Mouse (Mus musculus) intestine, embryonic 15.5 days (tissue): ENCODE measurements around the gene Scrn2. TPM values are rescaled to one million over a fixed set of nuclear protein-coding genes. Genes with fewer than 3 reads are reported as not detected.

Source experiments
- ATAC-seq: fragments of 200-750 bp; cut with Nextera tagmentation; 2 replicates; pipeline ENCODE4 v1.8.0; 2017; ENCODE audit warnings: moderate TSS enrichment, moderate library complexity
- H3K27ac ChIP-seq: fragments of 300-500 bp; sonication (generic); 2 replicates; pipeline ENCODE4 v1.5.1; 2015; ENCODE audit warnings: mild to moderate bottlenecking, inconsistent platforms
- H3K27me3 ChIP-seq: fragments of 300-500 bp; sonication (generic); replicated peaks from 2 replicates; pipeline ENCODE4 v1.6.1; 2015; ENCODE audit warnings: inconsistent platforms
- H3K36me3 ChIP-seq: fragments of 300-500 bp; sonication (generic); 2 replicates; pipeline ENCODE4 v1.6.1; 2015; ENCODE audit warnings: inconsistent platforms
- H3K4me1 ChIP-seq: fragments of 300-500 bp; sonication (generic); replicated peaks from 2 replicates; pipeline ENCODE4 v1.6.1; 2015; ENCODE audit warnings: inconsistent platforms
- H3K4me2 ChIP-seq: fragments of 300-500 bp; sonication (generic); replicated peaks from 2 replicates; pipeline ENCODE4 v1.6.1; 2015; ENCODE audit warnings: mild to moderate bottlenecking, inconsistent platforms
- H3K4me3 ChIP-seq: fragments of 300-500 bp; sonication (generic); replicated peaks from 2 replicates; pipeline ENCODE4 v1.5.1; 2015; ENCODE audit warnings: inconsistent platforms
- H3K9ac ChIP-seq: fragments of 300-500 bp; sonication (generic); 2 replicates; pipeline ENCODE4 v1.6.1; 2015; ENCODE audit warnings: inconsistent platforms
- H3K9me3 ChIP-seq: fragments of 300-500 bp; sonication (generic); 2 replicates; pipeline ENCODE4 v1.6.1; 2016; ENCODE audit warnings: inconsistent platforms
- WGBS: fragments of 180-500 bp; shearing (Covaris S2); methylation state at CpG from one replicate; pipeline ENCODE4 v1.1.7; 2015; 5-methylcytosine and 5-hydroxymethylcytosine counted together
- polyA plus RNA-seq: library from polyadenylated mRNA; unstranded; fragments of >200 nt; fragmentation: Nextera tagmentation; extraction: Ambion mirVana; gene quantifications from 2 replicates; pipeline ENCODE4 v1.2.1, GENCODE M21; 2015

The Scrn2 gene
- polyA plus RNA-seq = 18.1 and 21.9 TPM in 2 replicates

DNA sequence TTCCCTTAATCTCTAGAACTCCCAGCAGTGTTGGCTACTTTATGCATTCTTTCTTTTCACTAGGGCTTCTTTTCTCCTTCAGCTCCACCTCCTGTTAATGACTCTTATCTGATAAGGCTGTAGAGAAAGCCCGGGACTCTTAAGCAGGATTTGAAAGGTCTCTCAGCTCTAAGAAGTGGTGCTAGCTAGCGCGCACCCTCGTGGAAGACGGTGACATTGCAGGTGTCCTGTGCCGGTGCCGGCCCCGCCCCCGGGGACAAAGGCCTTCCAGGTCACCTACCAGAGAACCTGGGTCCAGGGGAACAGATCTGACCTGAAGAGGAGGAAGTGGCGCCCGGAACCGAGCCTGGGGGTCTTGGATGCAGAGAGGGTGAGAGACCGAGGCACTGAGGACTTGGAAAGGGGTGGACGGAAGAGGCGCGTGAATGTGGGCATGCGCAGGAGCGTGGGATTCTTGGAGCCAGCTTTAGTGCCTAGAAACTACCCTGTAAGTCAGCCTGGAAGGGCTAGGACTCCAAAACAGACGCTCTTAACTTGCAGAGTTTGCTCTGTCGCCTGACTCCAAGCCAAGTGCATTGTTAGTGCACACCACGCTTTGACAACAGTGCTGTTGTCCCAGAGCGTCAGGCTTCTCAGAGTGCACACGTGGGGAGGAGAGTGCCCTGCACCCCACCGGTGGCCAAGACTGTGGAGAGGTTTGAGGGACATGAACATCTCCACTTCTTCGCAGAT lies at the start of gene Scrn2:
Gene Scrn2 (plus strand): TSS at position 253 of the 732 bp plus-strand sequence.
- WGBS = 2% methylated on average over 25 of the region's 25 CpGs
- peaks cover 3% of the 10 kb centered on the region; the same call in 1 of the 2 replicates for H3K36me3 ChIP-seq
- H3K27me3 ChIP-seq = no peaks in the 10 kb centered on the region

GRCm38 (mm10) chr11:96980021-96980420 lies 49.7 kb upstream of the Scrn2 start:
- Histone ChIP-seq H3K4me1 (peaks cover 7% of the 10 kb centered on the region), H3K9me3 (no peaks in the 10 kb centered on the region), H3K4me2 (no peak overlapping the region), H3K27me3 (no peaks in the 10 kb centered on the region), H3K9ac (no peak overlapping the region), H3K27ac (no peak overlapping the region), H3K36me3 (no peaks in the 10 kb centered on the region), H3K4me3 (no peak overlapping the region)
- WGBS = 81% methylated on average over 5 of the region's 5 CpGs
- ATAC-seq = no peak

More for the DNA sequence above, at the start of gene Scrn2:
- peak; percentile 86 for ATAC-seq
- Histone ChIP-seq H3K4me2 (peak within 1 kb of the TSS; percentile 89), H3K9ac (peak within 1 kb of the TSS; percentile 71), H3K4me3 (peak within 1 kb of the TSS; percentile 68), H3K9me3 (no peaks in the 10 kb centered on the region), H3K27ac (peak within 1 kb of the TSS; percentile 71), H3K4me1 (peaks cover 17% of the 10 kb centered on the region)

DNA sequence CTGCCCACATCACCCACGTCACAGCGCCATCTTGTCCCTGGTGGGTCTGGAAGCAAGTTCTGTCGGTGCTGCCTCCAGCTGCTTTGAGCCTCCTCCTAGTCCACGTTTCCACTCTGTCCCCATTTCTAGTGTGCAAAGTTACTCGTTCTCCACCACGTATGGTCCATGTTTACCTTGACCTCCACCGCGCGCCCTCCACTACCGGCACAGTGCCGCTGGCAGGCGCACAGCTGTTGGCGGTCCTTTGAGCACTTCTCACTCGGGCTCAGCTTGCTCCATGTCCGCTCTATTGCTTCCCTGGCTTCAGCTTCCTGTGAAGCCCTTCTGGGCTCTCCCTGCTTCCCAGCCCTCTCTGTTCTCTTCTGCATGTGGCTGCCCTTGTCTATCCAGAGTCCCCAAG lies 48.3 kb upstream of the Scrn2 start:
- no peaks in the 10 kb centered on the region for H3K9me3 ChIP-seq
- no peaks in the 10 kb centered on the region for H3K27me3 ChIP-seq
- H3K4me3 ChIP-seq = no peak overlapping the region
- H3K27ac ChIP-seq = no peak overlapping the region
- H3K9ac ChIP-seq = 0 out of 2 replicates have a peak overlapping the region, but pooled peaks have one; percentile 23
- no peak overlapping the region for H3K4me2 ChIP-seq
- ATAC-seq = no peak
- 63% methylated on average over 15 of the region's 15 CpGs for WGBS
- peaks cover 4% of the 10 kb centered on the region for H3K4me1 ChIP-seq
- no peaks in the 10 kb centered on the region for H3K36me3 ChIP-seq

DNA sequence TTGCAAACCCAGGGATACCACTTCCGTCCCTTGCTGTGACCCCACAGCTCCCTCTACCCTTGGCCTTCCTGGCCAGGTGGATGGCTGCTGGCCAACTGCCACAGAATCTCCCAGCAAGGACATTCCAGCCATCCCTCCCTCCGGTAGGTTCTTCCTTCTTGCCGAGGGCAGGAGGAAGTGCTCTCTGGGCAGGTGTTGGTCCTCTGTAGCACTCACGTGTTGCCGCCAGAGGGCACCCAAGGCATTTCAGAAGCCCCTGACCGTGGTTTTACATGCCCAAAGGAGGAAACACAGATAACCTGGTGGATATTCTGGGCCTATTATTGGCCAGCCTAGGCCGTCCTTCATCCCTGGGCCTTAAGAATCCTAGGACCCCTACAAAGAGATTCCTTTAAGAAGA lies 47.4 kb upstream of the Scrn2 start:
- H3K4me1 ChIP-seq = peaks cover 4% of the 10 kb centered on the region
- H3K4me2 ChIP-seq = 0 out of 2 replicates have a peak overlapping the region, but pooled peaks have one; percentile 10
- H3K36me3 ChIP-seq = no peaks in the 10 kb centered on the region
- no peak for ATAC-seq
- no peaks in the 10 kb centered on the region for H3K27me3 ChIP-seq
- no peaks in the 10 kb centered on the region for H3K9me3 ChIP-seq
- no peak overlapping the region for H3K27ac ChIP-seq
- WGBS = 4% methylated on average over 7 of the region's 7 CpGs
- no peak overlapping the region for H3K4me3 ChIP-seq
- no peak overlapping the region for H3K9ac ChIP-seq

DNA sequence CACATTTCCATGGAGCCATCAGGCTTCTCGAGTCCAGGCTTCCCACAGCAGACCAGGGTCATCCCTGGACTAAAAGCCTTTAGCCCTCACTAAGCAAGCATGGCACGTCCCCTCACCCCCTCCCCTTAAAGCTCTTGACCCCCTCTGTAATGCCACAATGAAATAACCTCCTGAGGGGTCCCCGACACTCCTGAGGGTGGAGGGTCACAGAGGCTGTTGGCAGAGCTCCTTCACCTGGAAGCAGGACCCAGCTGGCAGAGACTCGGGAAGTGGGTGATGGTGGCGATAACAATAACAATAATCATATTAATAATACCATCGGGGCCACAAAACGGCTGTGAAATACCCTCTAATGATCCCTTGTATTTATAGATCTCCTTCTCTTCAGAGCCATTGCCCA lies 46.9 kb upstream of the Scrn2 start, which contains the start of gene Sp2:
Gene Sp2 (minus strand): TSS at position 101 of the 400 bp plus-strand sequence.
- Histone ChIP-seq H3K27me3 (no peaks in the 10 kb centered on the region), H3K9ac (0 out of 2 replicates have a peak within 1 kb of the TSS, but pooled peaks have one; percentile 23), H3K27ac (no peak within 1 kb of the TSS), H3K4me3 (no peak within 1 kb of the TSS), H3K9me3 (no peaks in the 10 kb centered on the region), H3K4me2 (0 out of 2 replicates have a peak within 1 kb of the TSS, but pooled peaks have one; percentile 10), H3K36me3 (no peaks in the 10 kb centered on the region), H3K4me1 (peaks cover 7% of the 10 kb centered on the region)
- no peak for ATAC-seq
- 77% methylated on average over 7 of the region's 7 CpGs for WGBS

DNA sequence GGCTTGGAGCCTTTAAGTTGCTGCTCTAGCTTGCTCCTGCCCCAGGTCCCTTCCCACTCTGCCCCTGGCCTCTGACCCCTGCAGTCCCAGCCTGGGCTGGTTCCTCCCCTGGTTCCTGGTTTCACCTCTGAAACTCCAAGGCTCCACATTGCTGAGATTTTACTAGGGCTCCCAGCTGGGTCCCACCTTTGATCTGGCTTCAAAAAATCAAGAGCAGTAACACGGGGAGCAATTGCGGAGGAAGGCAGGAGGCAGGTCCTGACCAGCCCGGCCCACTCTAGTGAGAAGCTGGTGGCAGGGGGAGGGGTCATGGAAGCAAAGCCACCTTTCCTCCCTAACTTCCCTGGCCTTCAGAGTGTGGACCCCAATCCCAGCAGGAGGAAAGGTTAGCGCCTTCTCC lies 44.8 kb upstream of the Scrn2 start:
- no peak for ATAC-seq
- H3K27me3 ChIP-seq = no peaks in the 10 kb centered on the region
- H3K9ac ChIP-seq = no peak overlapping the region
- no peak overlapping the region for H3K27ac ChIP-seq
- H3K4me1 ChIP-seq = peaks cover 10% of the 10 kb centered on the region
- no peak overlapping the region for H3K4me3 ChIP-seq
- H3K36me3 ChIP-seq = no peaks in the 10 kb centered on the region
- WGBS = 38% methylated on average over 4 of the region's 4 CpGs
- no peaks in the 10 kb centered on the region for H3K9me3 ChIP-seq
- H3K4me2 ChIP-seq = no peak overlapping the region

DNA sequence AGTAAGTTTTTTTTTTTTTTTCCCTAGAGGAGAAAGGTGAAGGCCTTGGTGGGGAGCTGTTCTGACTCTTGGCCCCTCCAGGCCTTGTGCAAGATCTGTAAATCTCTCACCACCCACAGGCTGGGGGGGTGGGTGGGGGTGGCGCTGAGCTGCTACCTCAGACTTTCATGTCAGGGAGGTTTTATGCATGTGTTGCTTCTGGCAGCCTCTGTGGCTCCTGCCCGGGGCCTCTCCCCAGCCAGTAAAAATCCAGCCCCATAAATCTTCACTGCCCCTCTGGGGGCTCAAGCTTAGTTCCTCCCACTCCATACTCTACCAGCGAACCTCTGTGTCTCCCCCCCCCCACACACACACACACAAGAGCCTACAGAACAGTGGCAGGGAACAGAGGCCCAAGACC lies 43.3 kb upstream of the Scrn2 start:
- no peak for ATAC-seq
- Histone ChIP-seq H3K4me2 (no peak overlapping the region), H3K4me1 (peaks cover 10% of the 10 kb centered on the region), H3K4me3 (no peak overlapping the region), H3K27me3 (no peaks in the 10 kb centered on the region), H3K9me3 (no peaks in the 10 kb centered on the region), H3K27ac (no peak overlapping the region), H3K9ac (no peak overlapping the region), H3K36me3 (no peaks in the 10 kb centered on the region)
- WGBS = 25% methylated on average over 3 of the region's 3 CpGs

- Histone ChIP-seq H3K36me3 (no peaks in the 10 kb centered on the region), H3K4me1 (peaks cover 21% of the 10 kb centered on the region), H3K4me3 (peak overlapping the region; percentile 12), H3K4me2 (peak overlapping the region; percentile 53), H3K27me3 (no peaks in the 10 kb centered on the region), H3K9me3 (no peaks in the 10 kb centered on the region), H3K27ac (no peak overlapping the region), H3K9ac (no peak overlapping the region)
- 7% methylated on average over 31 of the region's 31 CpGs for WGBS
- ATAC-seq = peak; percentile 42
Measured at GRCm38 (mm10) chr11:96987873-96988655, 41.7 kb upstream of the Scrn2 start.

- no peaks in the 10 kb centered on the region for H3K36me3 ChIP-seq
- no peak overlapping the region; the same call in 1 of the 2 replicates for H3K27ac ChIP-seq
- no peak overlapping the region for H3K4me3 ChIP-seq
- no peak overlapping the region for H3K4me2 ChIP-seq
- 63% methylated on average over 5 of the region's 5 CpGs for WGBS
- H3K27me3 ChIP-seq = 0 out of 2 replicates have a peak, but pooled peaks cover 4% of the 10 kb centered on the region
- no peak for ATAC-seq
- peaks cover 31% of the 10 kb centered on the region for H3K4me1 ChIP-seq
- H3K9me3 ChIP-seq = no peaks in the 10 kb centered on the region
- no peak overlapping the region for H3K9ac ChIP-seq
Measured at GRCm38 (mm10) chr11:96991501-96991900, 38.2 kb upstream of the Scrn2 start.

GRCm38 (mm10) chr11:96992722-96993311 lies 36.9 kb upstream of the Scrn2 start:
- peak overlapping the region; percentile 61 for H3K27ac ChIP-seq
- H3K27me3 ChIP-seq = 0 out of 2 replicates have a peak, but pooled peaks cover 4% of the 10 kb centered on the region
- peak; percentile 50 for ATAC-seq
- H3K4me3 ChIP-seq = no peak overlapping the region
- peaks cover 36% of the 10 kb centered on the region for H3K4me1 ChIP-seq
- H3K9me3 ChIP-seq = no peaks in the 10 kb centered on the region
- 25% methylated on average over 8 of the region's 8 CpGs for WGBS
- H3K9ac ChIP-seq = no peak overlapping the region
- H3K36me3 ChIP-seq = no peaks in the 10 kb centered on the region
- H3K4me2 ChIP-seq = no peak overlapping the region

DNA sequence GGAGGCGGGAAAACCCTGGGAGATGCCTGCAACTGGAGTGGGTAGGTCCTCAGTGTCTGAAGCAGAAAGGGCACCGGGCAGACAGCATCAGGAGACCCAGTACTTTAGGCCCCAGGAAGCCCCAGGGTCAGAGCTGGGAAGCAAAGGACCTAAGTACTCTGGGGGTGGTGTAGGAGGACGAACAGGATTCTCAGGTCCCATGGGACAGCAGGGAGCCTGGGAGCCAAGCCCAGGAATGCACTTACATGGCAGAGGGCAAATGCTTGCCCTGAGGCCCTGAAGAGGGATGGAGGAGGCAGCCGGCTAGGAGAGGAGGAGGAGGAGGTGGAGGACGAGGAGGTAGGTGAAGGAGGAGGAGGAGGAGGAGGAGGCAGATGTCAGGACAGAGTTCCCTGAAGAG lies 34.7 kb upstream of the Scrn2 start:
- H3K4me2 ChIP-seq = no peak overlapping the region
- no peak for ATAC-seq
- no peaks in the 10 kb centered on the region for H3K9me3 ChIP-seq
- H3K27ac ChIP-seq = no peak overlapping the region
- 45% methylated on average over 5 of the region's 5 CpGs for WGBS
- H3K4me3 ChIP-seq = no peak overlapping the region
- H3K4me1 ChIP-seq = peaks cover 28% of the 10 kb centered on the region
- no peak overlapping the region for H3K9ac ChIP-seq
- H3K36me3 ChIP-seq = no peaks in the 10 kb centered on the region
- H3K27me3 ChIP-seq = peaks cover 4% of the 10 kb centered on the region
